ENCODE assay signal across 21 mouse cellular contexts in genomic region chr19:58742711-58743110, GRCm38 (mm10). TPM values are rescaled to one million over a fixed set of nuclear protein-coding genes. Genes with fewer than 3 reads are reported as not detected.
"Had no signal": no experiment of that assay in that cellular context is flagged by ENCODE, and none has a peak within 500 bp of the region (broad histone marks: within the 10 kb centered on the region; RNA-seq: fewer than 3 reads in every experiment).

No protein-coding gene starts in this region.

- DNase-seq: liver, postnatal 0 days; lung, adult 2 months; lung, postnatal 14 days; lung, postnatal 36 days; right cerebral cortex, postnatal 14 days; thymus, adult 2 months; thymus, postnatal 36 days had no signal

- H3K27me3 ChIP-seq: liver, embryonic 15.5 days; lung, embryonic 15.5 days; megakaryocyte, embryonic 14.5 days; midbrain, embryonic 13.5 days; midbrain, embryonic 15.5 days; neural tube, embryonic 12.5 days; stomach, embryonic 15.5 days had no signal

- H3K4me2 ChIP-seq: liver, embryonic 15.5 days; lung, embryonic 15.5 days; midbrain, embryonic 11.5 days; midbrain, embryonic 13.5 days; midbrain, embryonic 15.5 days; neural tube, embryonic 12.5 days; stomach, embryonic 15.5 days had no signal

- H3K9me3 ChIP-seq: liver, embryonic 15.5 days; lung, embryonic 15.5 days; midbrain, embryonic 13.5 days; midbrain, embryonic 15.5 days; neural tube, embryonic 12.5 days; stomach, embryonic 15.5 days had no signal

- H3K4me3 ChIP-seq: liver, embryonic 15.5 days; lung, embryonic 15.5 days; megakaryocyte, embryonic 14.5 days; midbrain, embryonic 13.5 days; midbrain, embryonic 15.5 days; neural tube, embryonic 12.5 days; stomach, embryonic 15.5 days had no signal

- ATAC-seq: liver, postnatal 0 days; lung, postnatal 0 days; midbrain, embryonic 13.5 days; midbrain, embryonic 15.5 days had no signal

- H3K27ac ChIP-seq: liver, embryonic 15.5 days; lung, embryonic 15.5 days; macrophage; midbrain, embryonic 13.5 days; midbrain, embryonic 15.5 days; neural tube, embryonic 12.5 days; stomach, embryonic 15.5 days; stomach, postnatal 0 days had no signal

- H3K36me3 ChIP-seq: liver, embryonic 15.5 days; lung, embryonic 15.5 days; midbrain, embryonic 13.5 days; midbrain, embryonic 15.5 days; neural tube, embryonic 12.5 days; stomach, embryonic 15.5 days had no signal

- H3K9ac ChIP-seq: liver, embryonic 15.5 days; liver, postnatal 0 days; lung, embryonic 15.5 days; midbrain, embryonic 13.5 days; midbrain, embryonic 15.5 days; neural tube, embryonic 12.5 days; stomach, embryonic 15.5 days had no signal

- H3K4me1 ChIP-seq: liver, embryonic 15.5 days; lung, embryonic 15.5 days; megakaryocyte, embryonic 14.5 days; midbrain, embryonic 13.5 days; midbrain, embryonic 15.5 days; neural tube, embryonic 12.5 days; stomach, embryonic 15.5 days had no signal

RNA-seq across cellular contexts. Expression of gene Pnliprp1, which starts 14.0 kb away (rescaled TPM):
- polyA plus RNA-seq: macrophage; midbrain, embryonic 11.5 days; neural tube, embryonic 12.5 days; neural tube, embryonic 14.5 days had no signal

RNA-seq across cellular contexts. Expression of gene Pnliprp2, which starts 16.8 kb away (rescaled TPM):
- polyA plus RNA-seq: liver, postnatal 0 days; lung, adult 2 months; macrophage; midbrain, embryonic 11.5 days; midbrain, embryonic 15.5 days; midbrain, postnatal 0 days; neural tube, embryonic 12.5 days; neural tube, embryonic 14.5 days; thymus, adult 2 months had no signal

RNA-seq across cellular contexts. Expression of gene 1700019N19Rik, which starts 51.5 kb away (rescaled TPM):
- polyA plus RNA-seq: liver, embryonic 15.5 days; liver, postnatal 0 days; lung, adult 2 months; lung, embryonic 15.5 days; lung, postnatal 0 days; macrophage; midbrain, embryonic 11.5 days; midbrain, embryonic 13.5 days; midbrain, embryonic 15.5 days; midbrain, postnatal 0 days; neural tube, embryonic 12.5 days; neural tube, embryonic 14.5 days; spleen, adult 2 months had no signal
